Mouse (Mus musculus): ENCODE measurements around the gene Vmn2r24.
"Not testable (repeated sequence)": the region's sequence is repeated elsewhere in the genome, so short reads cannot be mapped to it uniquely, and the experiment has no call there.

Vmn2r24 gene

GRCm38 (mm10) chr6:123778579-123778978 is at the start of gene Vmn2r24:
Gene Vmn2r24 (plus strand): TSS chr6:123778879.
- DNase-seq (ENCODE audit: low read depth, low spot score): no peak

- no peak for DNase-seq (ENCODE audit: low read depth, low spot score)
Measured at GRCm38 (mm10) chr6:123770031-123770430, 8.6 kb upstream of the Vmn2r24 start.

GRCm38 (mm10) chr6:123784857-123785256 is 6.2 kb downstream of the Vmn2r24 start:
- DNase-seq (ENCODE audit: low read depth, low spot score): no peak

- DNase-seq (ENCODE audit: low read depth, low spot score): no peak
Measured at GRCm38 (mm10) chr6:123793746-123794145, 15.1 kb downstream of the Vmn2r24 start.

- DNase-seq (ENCODE audit: low read depth, low spot score): not testable (repeated sequence)
Measured at GRCm38 (mm10) chr6:123810291-123810690, 31.6 kb downstream of the Vmn2r24 start.

- no peak for DNase-seq (ENCODE audit: low read depth, low spot score)
Measured at GRCm38 (mm10) chr6:123819951-123820350, 41.3 kb downstream of the Vmn2r24 start.

- DNase-seq (ENCODE audit: low read depth, low spot score): not testable (repeated sequence)
Measured at GRCm38 (mm10) chr6:123853363-123853762, 74.7 kb downstream of the Vmn2r24 start, which contains the start of gene Vmn2r25. Gene Vmn2r25 (minus strand): TSS chr6:123853463.
